Mouse (Mus musculus) limb, embryonic 10.5 days (tissue): ENCODE results near the gene Padi6. TPM values are rescaled to one million over a fixed set of nuclear protein-coding genes. Genes with fewer than 3 reads are reported as not detected.
A peak's percentile ranks its signal among the peaks of the same experiment; 100 is the strongest.

Experiments
- DNase-seq: peaks from one replicate; pipeline ENCODE4 v3.0.0-alpha.2; 2017; ENCODE audit warnings: low spot score
- H3K27ac ChIP-seq: fragments of 300-500 bp; sonication (generic); 2 replicates; pipeline ENCODE4 v1.5.1; 2016; ENCODE audit warnings: mild to moderate bottlenecking
- H3K27me3 ChIP-seq: fragments of 300-500 bp; sonication (generic); 2 replicates; pipeline ENCODE4 v1.6.1; 2016; ENCODE audit warnings: low read depth, mild to moderate bottlenecking; ENCODE audit not compliant: poor library complexity, severe bottlenecking
- H3K36me3 ChIP-seq: fragments of 300-500 bp; sonication (generic); 2 replicates; pipeline ENCODE4 v1.6.1; 2016; ENCODE audit warnings: mild to moderate bottlenecking, moderate library complexity
- H3K4me1 ChIP-seq: fragments of 300-500 bp; sonication (generic); 2 replicates; pipeline ENCODE4 v1.6.1; 2016
- H3K4me3 ChIP-seq: fragments of 300-500 bp; sonication (generic); 2 replicates; pipeline ENCODE4 v1.5.1; 2016; ENCODE audit warnings: mild to moderate bottlenecking, moderate library complexity
- H3K9me3 ChIP-seq: fragments of 300-500 bp; sonication (generic); replicated peaks from 2 replicates; pipeline ENCODE4 v1.6.1; 2016; ENCODE audit warnings: mild to moderate bottlenecking
- WGBS: fragments of 180-500 bp; shearing (Covaris S2); methylation state at CpG from one replicate; pipeline ENCODE4 v1.1.7; 2016; 5-methylcytosine and 5-hydroxymethylcytosine counted together
- polyA plus RNA-seq: library from polyadenylated mRNA; unstranded; fragments of >200 nt; fragmentation: Nextera tagmentation; extraction: Ambion mirVana; gene quantifications from 2 replicates; pipeline ENCODE4 v1.2.1, GENCODE M21; 2016

Gene Padi6
- polyA plus RNA-seq, 1 experiment from 2014 or later = not detected

DNA sequence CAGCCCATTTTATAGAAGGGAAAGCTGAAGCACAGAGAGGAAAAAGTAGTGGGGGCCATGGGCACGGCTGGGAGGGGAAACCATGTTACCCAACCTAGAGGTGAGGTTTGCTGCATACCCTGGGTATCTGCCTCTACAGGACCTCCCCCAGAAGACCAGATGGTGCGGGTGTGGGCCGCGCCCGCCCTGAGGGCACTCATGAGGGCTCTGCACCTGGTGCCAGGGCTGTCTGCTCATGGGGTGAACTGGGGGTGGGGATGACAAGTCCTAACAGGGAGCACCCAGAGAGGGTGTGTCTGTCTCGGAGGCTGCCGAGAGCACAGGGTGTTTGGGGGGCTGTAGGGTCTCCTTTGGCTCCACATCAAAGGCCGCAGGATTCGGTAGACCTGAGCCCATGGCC lies 32.5 kb upstream of the Padi6 start:
- Histone ChIP-seq H3K9me3 (no peaks in the 10 kb centered on the region), H3K27ac (no peak overlapping the region), H3K36me3 (no peaks in the 10 kb centered on the region), H3K27me3 (no peaks in the 10 kb centered on the region), H3K4me3 (no peak overlapping the region), H3K4me1 (peaks cover 15% of the 10 kb centered on the region)
- 91% methylated on average over 9 of the region's 9 CpGs for WGBS
- no peak for DNase-seq

GRCm38 (mm10) chr4:140774025-140774800 lies 31.8 kb upstream of the Padi6 start, which contains the start of gene Padi4:
Gene Padi4, minus strand, starts transcription at chr4:140774236.
- no peak within 1 kb of the TSS for H3K4me3 ChIP-seq
- H3K27me3 ChIP-seq = peaks cover 3% of the 10 kb centered on the region; the same call in 1 of the 2 replicates
- 84% methylated on average over 21 of the region's 21 CpGs for WGBS
- peaks cover 12% of the 10 kb centered on the region for H3K4me1 ChIP-seq
- no peak within 1 kb of the TSS for H3K27ac ChIP-seq
- H3K36me3 ChIP-seq = no peaks in the 10 kb centered on the region
- no peak for DNase-seq
- no peaks in the 10 kb centered on the region for H3K9me3 ChIP-seq

DNA sequence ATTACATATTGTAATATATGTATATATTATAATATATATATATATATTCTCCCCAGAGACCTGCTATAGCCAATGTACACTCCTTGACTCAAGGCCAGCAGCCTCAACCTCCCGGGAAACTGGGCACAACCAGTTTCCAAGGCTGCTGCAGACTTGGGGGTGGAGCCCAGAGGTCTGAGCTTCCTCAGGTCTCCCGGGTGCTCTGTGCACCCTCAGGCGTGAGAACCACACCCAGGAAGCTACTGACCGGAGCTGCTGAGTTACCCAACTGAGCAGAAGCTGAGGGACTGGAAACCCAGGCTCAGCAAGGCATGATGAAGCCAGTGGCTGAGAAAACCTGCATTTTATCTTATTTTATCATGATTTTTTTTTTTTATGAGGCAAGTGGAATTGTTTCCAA lies 28.6 kb upstream of the Padi6 start:
- H3K36me3 ChIP-seq = no peaks in the 10 kb centered on the region
- WGBS = 49% methylated on average over 4 of the region's 4 CpGs
- H3K4me1 ChIP-seq = peaks cover 12% of the 10 kb centered on the region
- H3K27ac ChIP-seq = no peak overlapping the region
- H3K4me3 ChIP-seq = no peak overlapping the region
- DNase-seq = no peak
- H3K27me3 ChIP-seq = peaks cover 3% of the 10 kb centered on the region; the same call in 1 of the 2 replicates
- no peaks in the 10 kb centered on the region for H3K9me3 ChIP-seq

DNA sequence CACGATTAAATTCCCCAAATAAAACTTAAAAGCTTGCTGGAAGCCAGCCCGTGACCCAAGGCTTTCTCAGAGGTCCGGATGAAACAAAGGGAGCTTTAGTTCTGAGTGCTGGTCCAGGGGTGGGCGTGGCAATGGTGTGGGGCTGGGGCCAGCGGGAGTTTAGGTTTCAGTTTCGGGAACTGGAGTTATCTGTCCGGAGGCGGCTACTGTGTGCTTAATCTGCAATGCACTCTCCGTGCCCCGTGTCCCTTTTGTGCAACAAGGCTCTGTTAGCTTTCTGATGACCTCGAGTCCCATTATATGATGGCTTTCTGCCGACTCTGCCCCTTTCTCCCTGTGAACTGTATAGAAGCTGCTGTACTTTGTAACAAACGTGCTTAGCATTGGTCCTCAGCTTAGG lies 28.0 kb upstream of the Padi6 start:
- H3K27me3 ChIP-seq = peaks cover 3% of the 10 kb centered on the region; the same call in 1 of the 2 replicates
- WGBS = 26% methylated on average over 13 of the region's 13 CpGs
- H3K27ac ChIP-seq = no peak overlapping the region; the same call in 1 of the 2 replicates
- peak overlapping the region; percentile 31 for H3K4me3 ChIP-seq
- H3K36me3 ChIP-seq = no peaks in the 10 kb centered on the region
- DNase-seq = no peak
- H3K9me3 ChIP-seq = no peaks in the 10 kb centered on the region
- H3K4me1 ChIP-seq = peaks cover 12% of the 10 kb centered on the region

- 85% methylated on average over 5 of the region's 5 CpGs for WGBS
- Histone ChIP-seq H3K27ac (no peak overlapping the region), H3K4me3 (no peak overlapping the region), H3K27me3 (peaks cover 3% of the 10 kb centered on the region; the same call in 1 of the 2 replicates), H3K36me3 (no peaks in the 10 kb centered on the region), H3K9me3 (no peaks in the 10 kb centered on the region), H3K4me1 (peaks cover 12% of the 10 kb centered on the region)
- DNase-seq = no peak
These were observed 26.5 kb upstream of the Padi6 start for GRCm38 (mm10) chr4:140768973-140769372.

- DNase-seq = no peak
- H3K9me3 ChIP-seq = no peaks in the 10 kb centered on the region
- H3K27ac ChIP-seq = no peak overlapping the region
- WGBS = 80% methylated on average over 3 of the region's 3 CpGs
- no peaks in the 10 kb centered on the region for H3K36me3 ChIP-seq
- peaks cover 9% of the 10 kb centered on the region for H3K4me1 ChIP-seq
- no peak overlapping the region for H3K4me3 ChIP-seq
- H3K27me3 ChIP-seq = peaks cover 3% of the 10 kb centered on the region; the same call in 1 of the 2 replicates
These were observed 23.5 kb upstream of the Padi6 start for GRCm38 (mm10) chr4:140765936-140766335.

- H3K4me1 ChIP-seq = peaks cover 13% of the 10 kb centered on the region
- H3K4me3 ChIP-seq = no peak overlapping the region
- no peaks in the 10 kb centered on the region for H3K9me3 ChIP-seq
- H3K36me3 ChIP-seq = no peaks in the 10 kb centered on the region
- H3K27ac ChIP-seq = no peak overlapping the region
- 11% methylated on average over 9 of the region's 9 CpGs for WGBS
- H3K27me3 ChIP-seq = no peaks in the 10 kb centered on the region; the same call in 1 of the 2 replicates
- peak; percentile 81 for DNase-seq
These were observed 20.7 kb upstream of the Padi6 start for GRCm38 (mm10) chr4:140763158-140763557.

- no peaks in the 10 kb centered on the region; the same call in 1 of the 2 replicates for H3K27me3 ChIP-seq
- peaks cover 29% of the 10 kb centered on the region for H3K4me1 ChIP-seq
- H3K36me3 ChIP-seq = no peaks in the 10 kb centered on the region
- no peaks in the 10 kb centered on the region for H3K9me3 ChIP-seq
- 89% methylated on average over 7 of the region's 7 CpGs for WGBS
- no peak for DNase-seq
- H3K27ac ChIP-seq = no peak overlapping the region
- no peak overlapping the region for H3K4me3 ChIP-seq
These were observed 19.2 kb upstream of the Padi6 start for GRCm38 (mm10) chr4:140761601-140762000.

DNA sequence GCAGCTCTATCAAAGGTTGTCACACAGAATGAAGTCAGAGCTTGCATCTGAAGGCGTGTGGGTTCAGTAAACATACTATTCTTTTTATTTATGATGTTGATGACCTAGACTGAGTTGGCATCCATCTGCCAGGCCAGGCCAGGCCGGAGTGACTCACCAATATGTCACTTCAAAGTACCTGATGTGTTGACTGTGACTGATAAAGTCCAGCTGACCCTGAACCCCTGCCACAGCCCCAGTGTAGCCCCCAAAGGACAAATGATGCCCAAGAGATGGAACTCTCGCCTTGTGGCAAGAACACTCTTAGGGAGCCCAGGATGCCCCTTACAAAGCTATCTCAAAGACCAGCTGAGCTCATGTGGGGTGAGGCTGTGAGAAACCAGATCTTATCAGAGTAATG lies 13.4 kb upstream of the Padi6 start:
- Histone ChIP-seq H3K4me1 (peaks cover 44% of the 10 kb centered on the region), H3K27ac (no peak overlapping the region), H3K27me3 (peaks cover 10% of the 10 kb centered on the region; the same call in 1 of the 2 replicates), H3K36me3 (no peaks in the 10 kb centered on the region), H3K9me3 (no peaks in the 10 kb centered on the region), H3K4me3 (no peak overlapping the region)
- WGBS = 80% methylated on average over 3 of the region's 3 CpGs
- DNase-seq = no peak

- Histone ChIP-seq H3K4me3 (no peak overlapping the region), H3K4me1 (peaks cover 46% of the 10 kb centered on the region), H3K27me3 (peaks cover 24% of the 10 kb centered on the region; the same call in 1 of the 2 replicates), H3K27ac (peak overlapping the region; percentile 44), H3K36me3 (no peaks in the 10 kb centered on the region), H3K9me3 (no peaks in the 10 kb centered on the region)
- DNase-seq = no peak
- WGBS = 57% methylated on average over 7 of the region's 7 CpGs
These were observed 10.9 kb upstream of the Padi6 start for GRCm38 (mm10) chr4:140753366-140753765.

- Histone ChIP-seq H3K4me1 (peaks cover 27% of the 10 kb centered on the region), H3K36me3 (no peaks in the 10 kb centered on the region), H3K27ac (no peak overlapping the region), H3K4me3 (peak overlapping the region; percentile 16; the same call in 1 of the 2 replicates), H3K9me3 (no peaks in the 10 kb centered on the region), H3K27me3 (peaks cover 40% of the 10 kb centered on the region)
- 14% methylated on average over 19 of the region's 19 CpGs for WGBS
- DNase-seq = peak; percentile 55
These were observed 7.9 kb upstream of the Padi6 start for GRCm38 (mm10) chr4:140750328-140750727.

DNA sequence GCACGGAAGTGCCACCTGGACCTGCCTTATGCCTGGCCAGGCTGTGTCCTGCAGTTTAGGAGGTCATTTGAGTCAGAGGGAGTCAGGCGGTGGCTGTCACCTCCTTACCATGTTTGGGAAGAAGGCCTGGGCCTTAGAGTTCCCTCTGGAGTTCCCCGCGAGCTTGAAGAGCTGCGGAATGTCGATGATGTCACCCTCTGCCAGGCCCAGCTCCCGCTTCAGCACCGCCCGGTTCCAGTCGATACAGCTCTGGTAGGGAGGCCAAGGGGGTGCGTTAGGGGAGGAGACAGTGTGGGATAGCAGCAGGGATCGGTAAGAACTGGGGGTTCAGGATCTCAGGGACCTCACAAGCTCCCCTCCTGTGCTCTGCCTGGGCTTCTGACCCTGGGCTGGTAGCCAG lies 5.5 kb upstream of the Padi6 start:
- Histone ChIP-seq H3K9me3 (no peaks in the 10 kb centered on the region), H3K4me1 (peaks cover 22% of the 10 kb centered on the region), H3K27ac (no peak overlapping the region), H3K4me3 (no peak overlapping the region), H3K36me3 (no peaks in the 10 kb centered on the region), H3K27me3 (peaks cover 40% of the 10 kb centered on the region)
- 25% methylated on average over 12 of the region's 12 CpGs for WGBS
- no peak for DNase-seq

DNA sequence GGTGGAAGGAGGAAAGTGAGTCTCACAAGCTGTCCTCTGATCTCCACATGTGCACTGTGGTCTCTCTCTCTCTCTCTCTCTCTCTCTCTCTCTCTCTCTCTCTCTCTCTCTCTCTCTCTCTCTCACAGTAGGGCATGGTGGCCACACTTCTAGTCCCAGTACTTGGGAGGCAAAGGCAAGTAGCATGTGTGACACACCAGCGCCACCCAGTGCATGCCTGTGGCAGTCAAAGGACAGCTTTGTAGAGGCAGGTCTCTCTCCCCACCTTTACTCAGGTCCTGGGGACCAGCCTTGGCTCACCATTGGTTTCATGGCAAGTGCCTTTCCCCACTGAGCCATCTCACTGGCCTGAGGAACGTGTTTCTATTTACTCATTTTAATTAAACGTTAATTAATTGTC lies 2.2 kb upstream of the Padi6 start:
- 17% methylated on average over 3 of the region's 3 CpGs for WGBS
- H3K4me1 ChIP-seq = peaks cover 19% of the 10 kb centered on the region
- H3K4me3 ChIP-seq = no peak overlapping the region
- no peak overlapping the region for H3K27ac ChIP-seq
- peaks cover 18% of the 10 kb centered on the region for H3K27me3 ChIP-seq
- H3K9me3 ChIP-seq = no peaks in the 10 kb centered on the region
- no peaks in the 10 kb centered on the region for H3K36me3 ChIP-seq
- no peak for DNase-seq
